Mouse (Mus musculus): ENCODE results near the gene Esrra. TPM values are rescaled to one million over a fixed set of nuclear protein-coding genes. Genes with fewer than 3 reads are reported as not detected.

Gene Esrra
- polyA plus RNA-seq, 1 experiment: 0.55 TPM

DNA sequence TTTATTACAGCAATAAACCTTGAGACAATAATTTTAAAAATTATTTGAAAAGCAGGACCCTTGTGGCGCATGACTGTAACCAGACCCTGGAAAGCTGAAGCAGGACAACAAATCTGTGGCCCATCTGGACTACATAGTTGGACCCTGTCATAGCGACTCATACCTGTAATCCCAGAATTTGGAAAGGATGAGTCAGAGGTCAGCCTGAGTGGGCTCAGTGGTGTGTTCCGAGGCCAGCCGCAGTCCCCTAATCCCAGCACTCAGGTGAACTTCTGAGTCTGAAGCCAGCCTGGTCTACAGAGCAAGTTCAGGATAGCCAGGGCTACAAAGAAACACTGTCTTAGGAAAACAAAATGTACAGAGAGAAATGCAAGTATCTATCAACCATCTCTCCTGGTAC is 60.2 kb downstream of the Esrra start:
- TF ChIP-seq TAL1 (IDR thresholded peaks at IDR 0.05; ENCODE audit: low read length): no peak
- no peak for TF ChIP-seq GATA1 (IDR thresholded peaks at IDR 0.05; ENCODE audit: low read length)
- H3K27me3 ChIP-seq (ENCODE audit: control insufficient read depth): no peaks in the 10 kb centered on the region
- no peaks in the 10 kb centered on the region for H3K36me3 ChIP-seq (ENCODE audit: control insufficient read depth)
- no peak overlapping the region for H3K4me3 ChIP-seq (replicated peaks)
- no peaks in the 10 kb centered on the region for H3K9me3 ChIP-seq (ENCODE audit: control insufficient read depth, low read length)
- H3K4me1 ChIP-seq (ENCODE audit: control insufficient read depth): peaks cover 17% of the 10 kb centered on the region

Other genes starting within 250 kb of the Esrra start
- 0.39 and 0.46 TPM in 2 replicates for gene Rps6ka4, start 81.2 kb downstream of the Esrra start, polyA plus RNA-seq (2012)
- 0.25 and 0.27 TPM in 2 replicates for gene Ccdc88b, start 63.6 kb downstream of the Esrra start, polyA plus RNA-seq (2012)
- gene Trmt112, start 12.1 kb downstream of the Esrra start, polyA plus RNA-seq (2012): 7.6 and 8.3 TPM in 2 replicates
- gene Prdx5, start 11.7 kb downstream of the Esrra start, polyA plus RNA-seq (2012): 3.8 and 4.5 TPM in 2 replicates
- gene Catsperz, start 3.6 kb upstream of the Esrra start, polyA plus RNA-seq (2012): not detected in 2 replicates
- gene Kcnk4, start 12.7 kb upstream of the Esrra start, polyA plus RNA-seq (2012): not detected in 2 replicates
- gene Bad, start 20.0 kb upstream of the Esrra start, polyA plus RNA-seq (2012): 4.3 and 6.1 TPM in 2 replicates
- 1.5 and 2.0 TPM in 2 replicates for gene Gpr137, start 20.7 kb upstream of the Esrra start, polyA plus RNA-seq (2012)
- gene Ppp1r14b, start 53.2 kb upstream of the Esrra start, polyA plus RNA-seq (2012): 15.6 and 17.4 TPM in 2 replicates
- gene Plcb3, start 54.7 kb upstream of the Esrra start, polyA plus RNA-seq (2012): 0.12 and 0.22 TPM in 2 replicates
- gene Fkbp2, start 58.7 kb upstream of the Esrra start, polyA plus RNA-seq (2012): 24.5 and 29.1 TPM in 2 replicates
- 2.3 and 2.7 TPM in 2 replicates for gene Vegfb, start 65.8 kb upstream of the Esrra start, polyA plus RNA-seq (2012)
- 3.8 and 5.5 TPM in 2 replicates for gene Dnajc4, start 70.8 kb upstream of the Esrra start, polyA plus RNA-seq (2012)
- 1.1 and 1.8 TPM in 2 replicates for gene Nudt22, start 74.3 kb upstream of the Esrra start, polyA plus RNA-seq (2012)
- gene Trpt1, start 74.3 kb upstream of the Esrra start, polyA plus RNA-seq (2012): 0.10 and 0.16 TPM in 2 replicates
- 48.3 and 49.3 TPM in 2 replicates for gene Fermt3, start 97.7 kb upstream of the Esrra start, polyA plus RNA-seq (2012)
- 9.2 and 15.0 TPM in 2 replicates for gene Stip1, start 118.2 kb upstream of the Esrra start, polyA plus RNA-seq (2012)
- gene Macrod1, start 135.0 kb upstream of the Esrra start, polyA plus RNA-seq (2012): 1.3 and 2.0 TPM in 2 replicates
- gene Flrt1, start 183.9 kb upstream of the Esrra start, polyA plus RNA-seq (2012): 0.01 TPM in 1 of 2 replicates, not detected in the other

Measured in erythroblast, embryonic 14.5 days (primary cell).